Mouse (Mus musculus) thymus, adult 18-20 months (tissue): ENCODE data around the gene Clpb.
"Not testable (repeated sequence)": the region's sequence is repeated elsewhere in the genome, so short reads cannot be mapped to it uniquely, and the experiment has no call there.

Source experiments
- DNase-seq, 2 experiments: peaks; one replicate each; pipeline ENCODE4 v3.0.0; 2022; ENCODE audit warnings: mixed read lengths in 2 of 2

Gene Clpb

GRCm38 (mm10) chr7:101663514-101664159 is at the start of gene Clpb:
Clpb (plus strand) TSS chr7:101663633.
- DNase-seq, result peak; percentile 84 to 90

- no peak for DNase-seq
Measured at GRCm38 (mm10) chr7:101615406-101615805, 48.0 kb upstream of the Clpb start.

GRCm38 (mm10) chr7:101616136-101616835 is 47.1 kb upstream of the Clpb start:
- DNase-seq, result no peak

- DNase-seq, result no peak
Measured at GRCm38 (mm10) chr7:101617438-101618165, 45.8 kb upstream of the Clpb start.

GRCm38 (mm10) chr7:101618273-101618672 is 45.2 kb upstream of the Clpb start:
- no peak for DNase-seq

- no peak for DNase-seq
Measured at GRCm38 (mm10) chr7:101620373-101620772, 43.1 kb upstream of the Clpb start.

GRCm38 (mm10) chr7:101621861-101622260 is 41.6 kb upstream of the Clpb start:
- not testable (repeated sequence) for DNase-seq

GRCm38 (mm10) chr7:101624283-101624682 is 39.1 kb upstream of the Clpb start:
- DNase-seq, result no peak

GRCm38 (mm10) chr7:101627166-101627565 is 36.3 kb upstream of the Clpb start:
- not testable (repeated sequence) for DNase-seq

- DNase-seq, result no peak
Measured at GRCm38 (mm10) chr7:101628481-101628880, 35.0 kb upstream of the Clpb start.

- DNase-seq, result no peak
Measured at GRCm38 (mm10) chr7:101633629-101634177, 29.7 kb upstream of the Clpb start.

- peak; percentile 4 to 30 for DNase-seq
Measured at GRCm38 (mm10) chr7:101634513-101634912, 28.9 kb upstream of the Clpb start.

GRCm38 (mm10) chr7:101636056-101636455 is 27.4 kb upstream of the Clpb start:
- DNase-seq, result no peak

- no peak for DNase-seq
Measured at GRCm38 (mm10) chr7:101643879-101644278, 19.6 kb upstream of the Clpb start.

- no peak for DNase-seq
Measured at GRCm38 (mm10) chr7:101649729-101650128, 13.7 kb upstream of the Clpb start.

GRCm38 (mm10) chr7:101650565-101650964 is 12.9 kb upstream of the Clpb start:
- no peak for DNase-seq

GRCm38 (mm10) chr7:101653681-101654209 is 9.7 kb upstream of the Clpb start:
- DNase-seq, result no peak

- no peak for DNase-seq
Measured at GRCm38 (mm10) chr7:101654936-101655335, 8.5 kb upstream of the Clpb start.

GRCm38 (mm10) chr7:101662006-101662405 is 1.4 kb upstream of the Clpb start:
- DNase-seq, result no peak

GRCm38 (mm10) chr7:101666581-101666980 is 3.1 kb downstream of the Clpb start:
- DNase-seq, result no peak

GRCm38 (mm10) chr7:101671601-101672280 is 8.3 kb downstream of the Clpb start:
- no peak for DNase-seq

- peak; percentile 30 to 45 for DNase-seq
Measured at GRCm38 (mm10) chr7:101673497-101673896, 10.1 kb downstream of the Clpb start.
